Mouse (Mus musculus): ENCODE measurements around the gene Slc38a3.

Slc38a3 gene

GRCm38 (mm10) chr9:107668011-107668410, 1.3 kb downstream of the Slc38a3 start:
- in situ Hi-C loops (cut with MboI, MseI): no loop called here

- in situ Hi-C loops (cut with MboI, MseI): no loop called here
Observed at GRCm38 (mm10) chr9:107667219-107667618, 2.1 kb downstream of the Slc38a3 start.

- in situ Hi-C loops (cut with MboI, MseI): no loop called here
Observed at GRCm38 (mm10) chr9:107666751-107667205, 2.6 kb downstream of the Slc38a3 start.

- in situ Hi-C loops (cut with MboI, MseI): no loop called here
Observed at GRCm38 (mm10) chr9:107665308-107665707, 4.0 kb downstream of the Slc38a3 start.

- in situ Hi-C loops (cut with MboI, MseI): no loop called here
Observed at GRCm38 (mm10) chr9:107663525-107663924, 5.8 kb downstream of the Slc38a3 start.

GRCm38 (mm10) chr9:107662342-107662741, 7.0 kb downstream of the Slc38a3 start:
- in situ Hi-C loops (cut with MboI, MseI): no loop called here

- in situ Hi-C loops (cut with MboI, MseI): no loop called here
Observed at GRCm38 (mm10) chr9:107660777-107661176, 8.6 kb downstream of the Slc38a3 start.

- in situ Hi-C loops (cut with MboI, MseI): no loop called here
Observed at GRCm38 (mm10) chr9:107659961-107660360, 9.4 kb downstream of the Slc38a3 start.

- in situ Hi-C loops (cut with MboI, MseI): no loop called here
Observed at GRCm38 (mm10) chr9:107659551-107659950, 9.8 kb downstream of the Slc38a3 start.

- in situ Hi-C loops (cut with MboI, MseI): no loop called here
Observed at GRCm38 (mm10) chr9:107658096-107658495, 11.2 kb downstream of the Slc38a3 start.

- in situ Hi-C loops (cut with MboI, MseI): no loop called here
Observed at GRCm38 (mm10) chr9:107657144-107657543, 12.2 kb downstream of the Slc38a3 start.

- in situ Hi-C loops (cut with MboI, MseI): loop anchor here (5.0 kb wide), 1 partner anchor 53 kb away; no protein-coding TSS in a partner anchor
Observed at GRCm38 (mm10) chr9:107654585-107654984, 14.7 kb downstream of the Slc38a3 start.

GRCm38 (mm10) chr9:107653474-107653873, 15.9 kb downstream of the Slc38a3 start:
- in situ Hi-C loops (cut with MboI, MseI): loop anchor here (5.0 kb wide), 1 partner anchor 54 kb away; no protein-coding TSS in a partner anchor

- in situ Hi-C loops (cut with MboI, MseI): loop anchor here (5.0 kb wide), 1 partner anchor 56 kb away; no protein-coding TSS in a partner anchor
Observed at GRCm38 (mm10) chr9:107650708-107651481, 18.4 kb downstream of the Slc38a3 start.

GRCm38 (mm10) chr9:107650225-107650624, 19.1 kb downstream of the Slc38a3 start:
- in situ Hi-C loops (cut with MboI, MseI): loop anchor here (5.0 kb wide), 1 partner anchor 57 kb away; no protein-coding TSS in a partner anchor

GRCm38 (mm10) chr9:107648767-107649166, 20.6 kb downstream of the Slc38a3 start:
- in situ Hi-C loops (cut with MboI, MseI): no loop called here

- in situ Hi-C loops (cut with MboI, MseI): no loop called here
Observed at GRCm38 (mm10) chr9:107646975-107647374, 22.4 kb downstream of the Slc38a3 start.

- in situ Hi-C loops (cut with MboI, MseI): no loop called here
Observed at GRCm38 (mm10) chr9:107645577-107645976, 23.8 kb downstream of the Slc38a3 start.

- in situ Hi-C loops (cut with MboI, MseI): no loop called here
Observed at GRCm38 (mm10) chr9:107645153-107645510, 24.2 kb downstream of the Slc38a3 start.

GRCm38 (mm10) chr9:107644495-107645152, 24.7 kb downstream of the Slc38a3 start:
- in situ Hi-C loops (cut with MboI, MseI): loop anchor here (5.0 kb wide), 1 partner anchor 37 kb away; the partner anchor contains the start of gene Sema3b

GRCm38 (mm10) chr9:107643544-107644214, 25.7 kb downstream of the Slc38a3 start:
- in situ Hi-C loops (cut with MboI, MseI): loop anchor here (5.0 kb wide), 1 partner anchor 36 kb away; the partner anchor contains the start of gene Sema3b

- in situ Hi-C loops (cut with MboI, MseI): loop anchor here (5.0 kb wide), 1 partner anchor 34 kb away; the partner anchor contains the start of gene Sema3b
Observed at GRCm38 (mm10) chr9:107641666-107642065, 27.7 kb downstream of the Slc38a3 start.

All from T-helper 2 cell (primary cell).